Mouse (Mus musculus): ENCODE measurements around the gene Sdc1. TPM values are rescaled to one million over a fixed set of nuclear protein-coding genes. Genes with fewer than 3 reads are reported as not detected.
A peak's percentile ranks its signal among the peaks of the same experiment; 100 is the strongest.

The Sdc1 gene
- polyA plus RNA-seq, 1 experiment from 2014 or later = 116 TPM

DNA sequence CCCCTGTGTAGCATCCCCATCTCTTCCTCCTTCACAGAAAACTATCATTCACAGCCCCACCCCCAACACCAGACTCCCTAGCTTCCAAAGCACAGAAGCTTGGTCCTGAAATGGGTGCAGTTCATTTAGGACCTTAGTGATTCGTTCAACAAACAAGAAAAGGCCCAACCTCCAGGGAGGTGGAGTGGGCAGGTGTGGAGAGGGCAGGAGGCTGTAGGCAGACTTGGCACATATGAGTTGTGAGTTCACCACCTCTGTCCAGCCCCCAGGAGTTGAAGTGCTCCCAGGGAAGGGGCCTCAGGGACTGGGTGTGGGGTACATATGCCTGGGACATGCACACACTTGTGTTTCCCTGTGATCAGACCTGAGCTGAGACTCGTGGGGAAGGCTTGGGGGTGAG, 39.8 kb downstream of the Sdc1 start:
- DNase-seq = no peak
- TF ChIP-seq EP300 (IDR thresholded peaks at IDR 0.05; ENCODE audit: low read depth) (no peak), CTCF (IDR thresholded peaks at IDR 0.05; ENCODE audit: low read depth) (no peak)
- 40% methylated on average over 2 of the region's 2 CpGs for WGBS (ENCODE audit: insufficient replicate concordance)
- Histone ChIP-seq H3K27ac (ENCODE audit: low read depth) (peak overlapping the region; percentile 80), H3K4me1 (ENCODE audit: insufficient read depth) (peaks cover 20% of the 10 kb centered on the region; the same call in 1 of the 2 replicates), H3K9me3 (ENCODE audit: low read length) (no peaks in the 10 kb centered on the region), H3K27me3 (ENCODE audit: insufficient read depth, low read length) (no peaks in the 10 kb centered on the region), H3K4me2 (ENCODE audit: low read depth, low read length) (no peak overlapping the region), H3K4me3 (ENCODE audit: low read depth, low read length) (no peak overlapping the region), H3K9ac (replicated peaks) (no peak overlapping the region), H3K36me3 (replicated peaks; ENCODE audit: insufficient read depth, low read length) (no peaks in the 10 kb centered on the region)
- ATAC-seq = peak; percentile 24

DNA sequence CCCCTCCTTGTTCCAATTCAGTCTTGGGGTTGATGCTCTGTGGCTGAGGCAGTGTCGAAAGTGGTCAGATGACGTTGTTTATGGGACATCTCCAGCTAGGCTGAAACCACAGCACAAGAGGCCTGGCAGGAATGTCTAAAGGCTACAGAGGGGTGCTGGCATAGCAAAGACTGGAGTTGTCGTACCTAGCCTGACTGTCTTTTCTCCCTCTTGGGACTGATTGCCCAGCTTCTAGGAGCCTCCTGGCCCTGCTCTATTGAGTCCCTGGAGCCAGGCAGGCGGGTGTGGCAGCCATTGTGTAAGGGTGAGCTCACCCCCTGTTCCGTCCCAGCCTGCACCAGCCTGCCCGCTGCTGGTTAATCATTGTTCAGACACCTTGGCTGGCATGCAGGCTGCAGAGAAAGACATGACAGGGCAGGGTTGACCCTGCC, 40.3 kb downstream of the Sdc1 start:
- Histone ChIP-seq H3K4me2 (ENCODE audit: low read depth, low read length) (no peak overlapping the region), H3K9me3 (ENCODE audit: low read length) (no peaks in the 10 kb centered on the region), H3K9ac (replicated peaks) (no peak overlapping the region; the same call in 1 of the 2 replicates), H3K4me1 (ENCODE audit: insufficient read depth) (peaks cover 20% of the 10 kb centered on the region; the same call in 1 of the 2 replicates), H3K27ac (ENCODE audit: low read depth) (peak overlapping the region; percentile 80), H3K36me3 (replicated peaks; ENCODE audit: insufficient read depth, low read length) (no peaks in the 10 kb centered on the region), H3K4me3 (ENCODE audit: low read depth, low read length) (no peak overlapping the region), H3K27me3 (ENCODE audit: insufficient read depth, low read length) (no peaks in the 10 kb centered on the region)
- DNase-seq = peak; percentile 71
- ATAC-seq = peak; percentile 89
- 40% methylated on average over 6 of the region's 6 CpGs for WGBS (ENCODE audit: insufficient replicate concordance)
- TF ChIP-seq CTCF (IDR thresholded peaks at IDR 0.05; ENCODE audit: low read depth) (peak; percentile 28), EP300 (IDR thresholded peaks at IDR 0.05; ENCODE audit: low read depth) (no peak)

DNA sequence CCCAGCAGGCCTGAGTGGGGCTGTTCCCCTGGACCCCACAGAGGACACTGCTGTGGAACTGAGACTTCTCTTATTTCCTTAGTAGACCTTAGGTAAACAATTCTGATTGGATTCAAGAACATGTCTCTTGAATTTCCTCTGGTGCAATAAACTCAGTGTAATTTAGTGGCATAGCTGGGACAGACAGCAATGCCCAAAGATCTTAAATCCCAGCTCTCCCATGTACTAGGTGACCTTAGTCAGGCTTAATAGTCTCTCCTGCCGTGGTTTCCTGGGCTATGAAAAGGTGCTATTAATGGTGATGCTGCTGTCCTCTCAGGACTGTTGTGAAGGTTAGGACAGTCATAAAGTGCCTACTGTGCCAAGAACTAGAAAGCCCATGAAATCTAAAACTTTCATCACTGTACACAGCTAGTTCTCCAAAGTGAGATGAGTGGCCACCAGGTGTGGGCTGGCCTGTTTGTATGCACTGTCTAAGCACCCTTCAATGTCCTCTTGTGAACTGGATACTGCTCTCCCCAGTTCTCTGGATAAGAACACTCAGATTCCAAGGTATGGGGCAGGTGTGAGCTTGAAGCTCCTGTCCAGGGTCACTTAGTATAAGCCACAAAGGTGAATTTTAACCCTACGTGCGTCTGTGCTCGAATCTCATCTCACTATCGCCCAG, 40.9 kb downstream of the Sdc1 start:
- peak overlapping the region; percentile 80 for H3K27ac ChIP-seq (ENCODE audit: low read depth)
- H3K4me3 ChIP-seq (ENCODE audit: low read depth, low read length) = no peak overlapping the region
- peaks cover 20% of the 10 kb centered on the region; the same call in 1 of the 2 replicates for H3K4me1 ChIP-seq (ENCODE audit: insufficient read depth)
- ATAC-seq (no peak), DNase-seq (no peak)
- no peak overlapping the region; the same call in 1 of the 2 replicates for H3K9ac ChIP-seq (replicated peaks)
- no peak overlapping the region for H3K4me2 ChIP-seq (ENCODE audit: low read depth, low read length)
- H3K27me3 ChIP-seq (ENCODE audit: insufficient read depth, low read length) = no peaks in the 10 kb centered on the region
- H3K9me3 ChIP-seq (ENCODE audit: low read length) = no peaks in the 10 kb centered on the region
- 74% methylated on average over 5 of the region's 5 CpGs for WGBS (ENCODE audit: insufficient replicate concordance)
- TF ChIP-seq EP300 (IDR thresholded peaks at IDR 0.05; ENCODE audit: low read depth) (no peak), CTCF (IDR thresholded peaks at IDR 0.05; ENCODE audit: low read depth) (no peak)
- no peaks in the 10 kb centered on the region for H3K36me3 ChIP-seq (replicated peaks; ENCODE audit: insufficient read depth, low read length)

DNA sequence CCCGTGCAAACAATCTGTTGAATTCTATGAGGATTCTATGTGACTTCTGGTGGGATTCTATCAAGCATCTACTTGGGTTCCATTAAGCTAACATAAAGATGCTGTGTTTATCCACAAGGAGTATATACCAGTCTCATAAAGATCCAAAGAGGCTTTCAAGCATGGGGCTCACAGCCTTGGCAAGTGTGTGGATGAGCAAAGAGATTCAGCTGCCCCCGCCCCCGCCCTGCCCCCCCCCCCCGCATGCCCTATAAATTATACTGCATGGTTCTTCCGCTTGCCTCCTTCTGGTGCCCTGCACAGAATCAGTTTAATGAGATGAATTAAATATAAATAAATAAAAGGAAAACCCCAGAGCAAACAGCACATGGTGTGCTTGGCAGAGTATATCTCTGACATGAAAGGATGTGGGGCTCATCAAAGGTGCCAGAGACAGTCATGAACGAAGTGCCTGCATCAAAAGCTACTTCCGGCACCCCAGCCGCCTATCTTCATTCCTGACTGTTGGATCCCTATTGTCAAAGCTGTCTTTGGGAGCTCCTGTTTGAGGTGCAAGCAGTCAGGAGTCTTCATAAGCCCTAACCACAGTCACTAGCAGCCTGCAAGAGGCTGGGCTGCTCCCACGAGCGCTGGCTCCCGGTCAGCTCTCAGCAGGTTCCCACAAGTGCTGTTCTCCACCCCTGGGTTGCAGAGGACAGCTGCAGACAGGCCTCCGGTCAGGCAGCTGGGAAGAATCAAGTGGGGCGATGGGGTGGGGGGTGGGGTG, 46.5 kb downstream of the Sdc1 start:
- no peak overlapping the region for H3K4me3 ChIP-seq (ENCODE audit: low read depth, low read length)
- TF ChIP-seq CTCF (IDR thresholded peaks at IDR 0.05; ENCODE audit: low read depth) (no peak), EP300 (IDR thresholded peaks at IDR 0.05; ENCODE audit: low read depth) (no peak)
- DNase-seq = no peak
- no peak overlapping the region for H3K4me2 ChIP-seq (ENCODE audit: low read depth, low read length)
- H3K4me1 ChIP-seq (ENCODE audit: insufficient read depth) = no peaks in the 10 kb centered on the region
- no peak overlapping the region for H3K27ac ChIP-seq (ENCODE audit: low read depth)
- no peak for ATAC-seq
- H3K9me3 ChIP-seq (ENCODE audit: low read length) = no peaks in the 10 kb centered on the region
- WGBS (ENCODE audit: insufficient replicate concordance) = 40% methylated on average over 13 of the region's 13 CpGs
- no peaks in the 10 kb centered on the region for H3K27me3 ChIP-seq (ENCODE audit: insufficient read depth, low read length)
- H3K9ac ChIP-seq (replicated peaks) = no peak overlapping the region
- H3K36me3 ChIP-seq (replicated peaks; ENCODE audit: insufficient read depth, low read length) = no peaks in the 10 kb centered on the region

DNA sequence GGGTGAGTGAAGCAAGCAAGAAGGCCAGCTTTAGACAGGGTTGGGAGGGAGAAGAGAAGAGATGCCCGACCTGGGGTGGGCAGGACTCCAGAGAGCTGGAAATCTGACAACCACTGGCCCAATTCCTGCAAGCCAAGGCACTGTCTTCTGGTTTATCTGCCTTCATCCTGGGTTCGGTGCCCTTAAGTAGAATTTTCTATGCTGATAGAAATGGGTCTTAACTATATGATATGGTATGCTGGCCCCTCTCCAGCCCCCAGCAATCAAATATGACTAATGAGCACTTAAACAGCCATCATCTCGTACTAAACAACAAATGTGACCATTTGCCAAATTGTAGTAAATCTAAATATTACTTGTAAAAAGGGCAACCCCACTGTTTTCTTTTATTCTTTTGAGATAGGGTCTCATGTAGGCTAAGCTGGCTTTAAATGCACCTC, 47.1 kb downstream of the Sdc1 start:
- H3K4me2 ChIP-seq (ENCODE audit: low read depth, low read length) = no peak overlapping the region
- no peaks in the 10 kb centered on the region for H3K27me3 ChIP-seq (ENCODE audit: insufficient read depth, low read length)
- H3K36me3 ChIP-seq (replicated peaks; ENCODE audit: insufficient read depth, low read length) = no peaks in the 10 kb centered on the region
- H3K9ac ChIP-seq (replicated peaks) = no peak overlapping the region
- H3K4me1 ChIP-seq (ENCODE audit: insufficient read depth) = no peaks in the 10 kb centered on the region
- no peaks in the 10 kb centered on the region for H3K9me3 ChIP-seq (ENCODE audit: low read length)
- TF ChIP-seq EP300 (IDR thresholded peaks at IDR 0.05; ENCODE audit: low read depth) = no peak
- TF ChIP-seq CTCF (IDR thresholded peaks at IDR 0.05; ENCODE audit: low read depth) = no peak
- ATAC-seq (no peak), DNase-seq (no peak)
- WGBS (ENCODE audit: insufficient replicate concordance) = 36% methylated on average over 3 of the region's 3 CpGs
- H3K4me3 ChIP-seq (ENCODE audit: low read depth, low read length) = no peak overlapping the region
- H3K27ac ChIP-seq (ENCODE audit: low read depth) = no peak overlapping the region

GRCm38 (mm10) chr12:8824995-8825703, 54.0 kb downstream of the Sdc1 start:
- H3K4me2 ChIP-seq (ENCODE audit: low read depth, low read length) = no peak overlapping the region
- no peaks in the 10 kb centered on the region for H3K9me3 ChIP-seq (ENCODE audit: low read length)
- H3K9ac ChIP-seq (replicated peaks) = no peak overlapping the region
- peaks cover 12% of the 10 kb centered on the region for H3K4me1 ChIP-seq (ENCODE audit: insufficient read depth)
- no peak overlapping the region for H3K4me3 ChIP-seq (ENCODE audit: low read depth, low read length)
- 69% methylated on average over 7 of the region's 7 CpGs for WGBS (ENCODE audit: insufficient replicate concordance)
- H3K36me3 ChIP-seq (replicated peaks; ENCODE audit: insufficient read depth, low read length) = no peaks in the 10 kb centered on the region
- ATAC-seq (no peak), DNase-seq (no peak)
- TF ChIP-seq EP300 (IDR thresholded peaks at IDR 0.05; ENCODE audit: low read depth) = no peak
- TF ChIP-seq CTCF (IDR thresholded peaks at IDR 0.05; ENCODE audit: low read depth) = no peak
- no peaks in the 10 kb centered on the region for H3K27me3 ChIP-seq (ENCODE audit: insufficient read depth, low read length)
- no peak overlapping the region for H3K27ac ChIP-seq (ENCODE audit: low read depth)

Data from liver, postnatal 0 days (tissue).